Mouse (Mus musculus) small intestine, adult 2 months (tissue): ENCODE measurements around the gene Cep162.

Experiments used
- CTCF ChIP-seq: fragments of 200-500 bp; IDR thresholded peaks from 2 replicates; pipeline ENCODE4 v1.5.1; 2012; ENCODE audit warnings: low read depth, mild to moderate bottlenecking, control low read depth, inconsistent platforms, low read length, moderate library complexity, mixed read lengths; ENCODE audit not compliant: insufficient replicate concordance, insufficient read length; ENCODE audit errors: extremely low read depth
- POLR2A ChIP-seq: fragments of 200-500 bp; IDR thresholded peaks from 2 replicates; pipeline ENCODE4 v1.6.1; 2012; ENCODE audit warnings: low read depth, mild to moderate bottlenecking, control low read depth, inconsistent platforms, low read length, moderate library complexity

DNA sequence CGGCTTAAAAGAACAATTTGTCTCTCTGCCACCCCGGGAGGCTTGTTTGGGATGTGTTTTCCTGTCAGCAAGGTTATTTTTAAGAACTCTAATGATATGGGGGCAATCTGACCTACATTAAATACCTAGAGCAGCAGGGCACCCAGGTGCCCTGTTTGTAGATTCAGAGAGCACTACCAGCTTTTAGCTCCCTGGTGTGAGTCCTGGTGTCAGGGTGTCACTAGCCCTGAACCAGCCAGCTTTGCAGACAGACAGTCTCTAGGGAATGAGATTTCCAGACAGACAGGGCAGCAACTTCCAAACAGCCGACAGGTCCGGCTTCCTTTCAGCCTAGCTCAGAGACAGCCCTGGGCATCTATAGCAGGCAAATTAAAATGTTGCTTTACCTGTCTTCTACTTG, 92.8 kb downstream of the Cep162 start:
- no peak for TF ChIP-seq POLR2A
- no peak for TF ChIP-seq CTCF
